Mouse (Mus musculus) midbrain, embryonic 10.5 days (tissue): Measurements from ENCODE around the gene Ttll11. TPM values are rescaled to one million over a fixed set of nuclear protein-coding genes. Genes with fewer than 3 reads are reported as not detected.

Experiments
- DNase-seq: peaks from one replicate; pipeline ENCODE4 v3.0.0-alpha.2; 2017; ENCODE audit warnings: low spot score
- H3K27ac ChIP-seq: fragments of 300-500 bp; sonication (generic); replicated peaks from 2 replicates; pipeline ENCODE4 v1.5.1; 2016; ENCODE audit warnings: mild to moderate bottlenecking
- H3K27me3 ChIP-seq: fragments of 300-500 bp; sonication (generic); 2 replicates; pipeline ENCODE4 v1.6.1; 2016; ENCODE audit warnings: low read depth, mild to moderate bottlenecking; ENCODE audit not compliant: poor library complexity, severe bottlenecking
- H3K36me3 ChIP-seq: fragments of 300-500 bp; sonication (generic); 2 replicates; pipeline ENCODE4 v1.6.1; 2016; ENCODE audit warnings: mild to moderate bottlenecking, moderate library complexity
- H3K4me1 ChIP-seq: fragments of 300-500 bp; sonication (generic); 2 replicates; pipeline ENCODE4 v1.6.1; 2016
- H3K4me3 ChIP-seq: fragments of 300-500 bp; sonication (generic); 2 replicates; pipeline ENCODE4 v1.5.1; 2016; ENCODE audit warnings: mild to moderate bottlenecking, moderate library complexity
- H3K9me3 ChIP-seq: fragments of 300-500 bp; sonication (generic); replicated peaks from 2 replicates; pipeline ENCODE4 v1.6.1; 2016; ENCODE audit warnings: mild to moderate bottlenecking
- WGBS: fragments of 180-500 bp; shearing (Covaris S2); methylation state at CpG from one replicate; pipeline ENCODE4 v1.1.7; 2016; 5-methylcytosine and 5-hydroxymethylcytosine counted together
- polyA plus RNA-seq: library from polyadenylated mRNA; unstranded; fragments of >200 nt; fragmentation: Nextera tagmentation; extraction: Ambion mirVana; gene quantifications from 2 replicates; pipeline ENCODE4 v1.2.1, GENCODE M21; 2016

The Ttll11 gene
- polyA plus RNA-seq, 1 experiment from 2014 or later: 0.74 TPM

GRCm38 (mm10) chr2:35760352-35760751, 219.4 kb downstream of the Ttll11 start:
- Histone ChIP-seq H3K27ac (no peak overlapping the region), H3K9me3 (no peaks in the 10 kb centered on the region), H3K4me1 (peaks cover 16% of the 10 kb centered on the region), H3K27me3 (no peaks in the 10 kb centered on the region), H3K4me3 (no peak overlapping the region), H3K36me3 (no peaks in the 10 kb centered on the region)
- WGBS: 78% methylated on average over 8 of the region's 8 CpGs
- no peak for DNase-seq

DNA sequence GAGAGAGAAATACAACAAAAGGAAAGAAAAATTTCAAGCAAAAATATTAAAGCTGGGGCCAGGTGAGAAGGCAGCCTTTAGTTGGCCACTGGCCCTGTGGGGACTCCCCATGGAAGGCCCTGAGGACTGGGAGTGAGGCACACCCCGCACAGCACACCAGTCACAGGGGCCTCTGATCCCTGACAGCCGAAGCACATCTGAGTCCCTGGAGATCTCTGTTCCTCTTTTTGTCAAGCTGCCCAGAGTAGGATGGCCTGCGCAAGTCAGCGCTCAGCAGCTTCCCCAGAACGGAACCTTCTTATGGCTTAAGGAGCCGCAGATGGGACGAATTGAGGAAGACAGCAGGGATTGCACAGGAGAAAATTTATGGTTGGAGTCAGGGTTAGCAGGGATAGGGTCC, 223.2 kb downstream of the Ttll11 start:
- H3K27me3 ChIP-seq: no peaks in the 10 kb centered on the region
- peaks cover 16% of the 10 kb centered on the region for H3K4me1 ChIP-seq
- no peaks in the 10 kb centered on the region for H3K36me3 ChIP-seq
- 82% methylated on average over 7 of the region's 7 CpGs for WGBS
- H3K9me3 ChIP-seq: no peaks in the 10 kb centered on the region
- H3K4me3 ChIP-seq: no peak overlapping the region
- no peak for DNase-seq
- H3K27ac ChIP-seq: no peak overlapping the region

GRCm38 (mm10) chr2:35751781-35752505, 227.8 kb downstream of the Ttll11 start:
- Histone ChIP-seq H3K36me3 (no peaks in the 10 kb centered on the region), H3K27ac (no peak overlapping the region), H3K9me3 (no peaks in the 10 kb centered on the region), H3K4me1 (peaks cover 17% of the 10 kb centered on the region), H3K4me3 (no peak overlapping the region), H3K27me3 (no peaks in the 10 kb centered on the region; the same call in 1 of the 2 replicates)
- no peak for DNase-seq
- WGBS: 84% methylated on average over 18 of the region's 18 CpGs

DNA sequence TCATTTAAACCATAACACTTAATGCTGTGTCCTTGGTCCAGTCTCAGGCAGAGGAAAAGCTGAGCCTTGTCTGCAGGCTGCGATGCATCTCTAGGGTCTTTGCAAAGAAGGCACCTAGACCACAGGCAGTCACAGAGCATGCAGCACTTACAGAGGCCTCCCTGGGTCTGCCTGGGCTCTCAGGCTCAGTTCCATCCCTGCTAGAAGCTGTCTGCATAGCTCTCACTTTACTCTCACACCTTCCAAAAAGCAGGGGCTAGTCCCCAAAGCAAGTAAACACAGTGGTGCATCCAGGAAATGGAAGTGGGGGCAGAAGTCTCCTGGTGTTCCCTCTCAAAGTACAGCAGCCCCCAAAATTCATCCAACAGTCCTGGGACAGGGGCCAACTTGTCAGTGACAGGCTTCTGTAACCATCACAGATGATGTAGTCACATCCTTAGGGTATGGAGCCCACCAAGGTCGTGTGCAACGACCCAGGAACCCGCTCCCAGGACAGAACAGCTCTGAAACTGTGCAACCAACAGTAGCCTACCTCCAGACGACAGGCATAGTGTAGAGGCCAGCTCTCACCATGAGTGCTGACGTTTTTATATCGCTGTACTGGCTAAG, 229.1 kb downstream of the Ttll11 start:
- no peaks in the 10 kb centered on the region for H3K9me3 ChIP-seq
- no peaks in the 10 kb centered on the region; the same call in 1 of the 2 replicates for H3K27me3 ChIP-seq
- DNase-seq: no peak
- peaks cover 25% of the 10 kb centered on the region for H3K4me1 ChIP-seq
- no peaks in the 10 kb centered on the region for H3K36me3 ChIP-seq
- no peak overlapping the region; the same call in 1 of the 2 replicates for H3K27ac ChIP-seq
- 74% methylated on average over 7 of the region's 7 CpGs for WGBS
- no peak overlapping the region for H3K4me3 ChIP-seq

- no peak for DNase-seq
- 86% methylated on average over 12 of the region's 12 CpGs for WGBS
- H3K4me3 ChIP-seq: no peak overlapping the region
- H3K9me3 ChIP-seq: no peaks in the 10 kb centered on the region
- H3K4me1 ChIP-seq: peaks cover 29% of the 10 kb centered on the region
- H3K36me3 ChIP-seq: no peaks in the 10 kb centered on the region
- H3K27ac ChIP-seq: no peak overlapping the region
- no peaks in the 10 kb centered on the region; the same call in 1 of the 2 replicates for H3K27me3 ChIP-seq
Observed at GRCm38 (mm10) chr2:35747371-35748035, 232.2 kb downstream of the Ttll11 start.

DNA sequence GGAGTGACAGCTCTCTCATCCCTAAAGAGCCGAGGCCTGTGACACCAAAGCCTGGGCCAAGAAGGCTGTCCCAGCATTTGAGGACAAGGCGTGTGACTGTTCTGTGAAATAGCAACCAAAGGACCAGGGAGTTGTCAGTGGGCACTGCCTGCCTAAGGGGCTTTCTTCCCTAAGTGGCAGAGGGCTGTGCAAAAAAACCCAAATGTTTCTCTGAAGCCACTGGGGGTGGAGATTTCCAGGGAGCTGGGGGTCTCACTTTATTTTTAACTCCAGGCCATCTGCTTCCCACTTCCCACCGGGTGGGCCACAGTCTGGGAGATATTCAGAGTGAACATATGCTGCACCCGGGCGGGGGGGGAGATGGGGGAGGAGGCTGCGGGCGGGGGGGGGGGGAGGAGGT, 233.1 kb downstream of the Ttll11 start:
- H3K9me3 ChIP-seq: no peaks in the 10 kb centered on the region
- H3K4me3 ChIP-seq: no peak overlapping the region
- H3K27ac ChIP-seq: peak overlapping the region; percentile 33; the same call in 1 of the 2 replicates
- no peaks in the 10 kb centered on the region; the same call in 1 of the 2 replicates for H3K27me3 ChIP-seq
- H3K36me3 ChIP-seq: no peaks in the 10 kb centered on the region
- DNase-seq: no peak
- WGBS: 40% methylated on average over 7 of the region's 7 CpGs
- peaks cover 29% of the 10 kb centered on the region for H3K4me1 ChIP-seq

DNA sequence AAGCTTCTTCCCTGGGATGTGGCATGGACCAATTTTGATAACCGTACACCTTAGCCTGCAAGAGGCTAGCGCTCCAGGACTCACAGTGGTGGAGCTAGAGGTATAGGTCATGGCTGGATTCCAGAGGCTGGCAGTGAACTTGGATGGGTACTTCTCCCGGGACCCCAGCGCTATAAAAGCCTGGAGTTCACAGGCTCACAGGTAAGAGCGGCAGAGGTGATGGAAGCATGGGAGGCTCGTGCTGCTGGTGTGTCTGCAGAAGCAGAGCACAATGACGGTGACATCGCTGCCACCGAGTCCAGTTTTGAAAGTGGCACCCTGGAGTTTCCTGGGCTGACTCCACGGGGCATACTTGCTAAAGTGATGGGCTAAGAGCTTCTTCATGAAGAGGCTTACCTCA, 233.8 kb downstream of the Ttll11 start:
- WGBS: 89% methylated on average over 10 of the region's 10 CpGs
- no peak overlapping the region for H3K27ac ChIP-seq
- no peak for DNase-seq

GRCm38 (mm10) chr2:35739669-35740254, 240.0 kb downstream of the Ttll11 start:
- DNase-seq: no peak
- Histone ChIP-seq H3K27me3 (no peaks in the 10 kb centered on the region), H3K4me1 (peaks cover 18% of the 10 kb centered on the region), H3K4me3 (no peak overlapping the region), H3K27ac (no peak overlapping the region), H3K36me3 (no peaks in the 10 kb centered on the region), H3K9me3 (no peaks in the 10 kb centered on the region; the same call in 1 of the 2 replicates)
- 78% methylated on average over 13 of the region's 13 CpGs for WGBS

More for the DNA sequence above, 233.8 kb downstream of the Ttll11 start:
- Histone ChIP-seq H3K9me3 (no peaks in the 10 kb centered on the region), H3K27me3 (no peaks in the 10 kb centered on the region; the same call in 1 of the 2 replicates), H3K36me3 (no peaks in the 10 kb centered on the region), H3K4me3 (no peak overlapping the region), H3K4me1 (peaks cover 36% of the 10 kb centered on the region)

GRCm38 (mm10) chr2:35737467-35738027, 242.2 kb downstream of the Ttll11 start:
- DNase-seq: no peak
- no peaks in the 10 kb centered on the region for H3K36me3 ChIP-seq
- no peaks in the 10 kb centered on the region for H3K27me3 ChIP-seq
- H3K27ac ChIP-seq: no peak overlapping the region
- 83% methylated on average over 7 of the region's 7 CpGs for WGBS
- no peak overlapping the region for H3K4me3 ChIP-seq
- H3K9me3 ChIP-seq: no peaks in the 10 kb centered on the region; the same call in 1 of the 2 replicates
- peaks cover 16% of the 10 kb centered on the region for H3K4me1 ChIP-seq

DNA sequence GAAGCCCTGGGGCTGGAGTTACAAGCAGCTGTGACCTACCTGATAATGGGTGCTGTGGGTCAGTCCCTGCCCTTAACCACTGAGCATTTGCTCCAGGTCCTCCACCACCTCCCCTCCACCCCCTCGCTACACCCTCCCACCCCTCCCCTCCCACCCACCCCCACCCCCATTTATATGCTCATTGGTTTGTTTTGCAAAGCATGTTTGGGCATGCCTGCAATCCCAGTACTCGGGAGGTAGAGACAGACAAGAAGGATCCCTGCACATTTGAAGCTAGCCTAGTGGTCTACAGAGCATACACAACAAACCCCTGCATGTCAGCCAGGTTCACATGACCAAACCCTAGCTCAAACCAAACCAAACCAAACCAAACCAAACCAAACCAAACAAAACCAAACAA, 243.7 kb downstream of the Ttll11 start:
- WGBS: 92% methylated on average over 2 of the region's 2 CpGs
- H3K27ac ChIP-seq: no peak overlapping the region

DNA sequence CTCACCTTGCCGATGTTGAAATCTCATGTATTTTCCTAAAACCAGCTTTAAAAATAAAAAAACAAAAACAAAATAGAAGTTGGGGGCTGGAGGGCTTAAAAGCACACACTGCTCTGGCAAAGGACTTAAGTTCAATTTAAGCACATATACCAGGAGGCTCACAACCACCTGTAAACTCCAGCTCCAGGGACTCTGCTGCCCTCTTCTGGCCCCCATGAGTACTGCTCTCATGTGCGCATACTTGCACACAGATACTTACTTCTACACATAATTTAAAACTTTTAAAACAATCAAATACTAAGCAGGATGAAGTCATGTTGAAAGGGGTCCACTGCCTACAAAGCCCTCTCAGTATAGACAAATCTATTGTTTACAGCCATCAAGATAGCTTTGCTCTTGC, 244.7 kb downstream of the Ttll11 start:
- Histone ChIP-seq H3K9me3 (no peaks in the 10 kb centered on the region; the same call in 1 of the 2 replicates), H3K4me1 (peaks cover 3% of the 10 kb centered on the region; the same call in 1 of the 2 replicates), H3K27me3 (no peaks in the 10 kb centered on the region), H3K36me3 (peaks cover 22% of the 10 kb centered on the region), H3K4me3 (no peak overlapping the region), H3K27ac (no peak overlapping the region)
- 98% methylated on average over 2 of the region's 2 CpGs for WGBS
- no peak for DNase-seq

More for the DNA sequence above, 243.7 kb downstream of the Ttll11 start:
- peaks cover 12% of the 10 kb centered on the region for H3K36me3 ChIP-seq
- no peak for DNase-seq
- H3K4me1 ChIP-seq: peaks cover 11% of the 10 kb centered on the region
- H3K27me3 ChIP-seq: no peaks in the 10 kb centered on the region
- H3K4me3 ChIP-seq: no peak overlapping the region
- H3K9me3 ChIP-seq: no peaks in the 10 kb centered on the region; the same call in 1 of the 2 replicates
